Mouse (Mus musculus): ENCODE data around the gene Camk2n1. TPM values are rescaled to one million over a fixed set of nuclear protein-coding genes. Genes with fewer than 3 reads are reported as not detected.

Gene Camk2n1
- polyA plus RNA-seq, 1 experiment from 2014 or later: 21.9 TPM

GRCm38 (mm10) chr4:138464667-138465353 is 10.7 kb downstream of the Camk2n1 start:
- POLR2A ChIA-PET: interaction anchor here (0.6 to 1.0 kb wide), 2 partner anchors 9 to 50 kb away, joined by 3 to 5 read pairs; no protein-coding TSS in a partner anchor
- no peak for TF ChIP-seq CTCF (IDR thresholded peaks at IDR 0.05)
- DNase-seq (ENCODE audit: low read depth, low spot score) (peak; percentile 97), ATAC-seq (peak; percentile 65)
- no peaks in the 10 kb centered on the region for H3K27me3 ChIP-seq
- CTCF ChIA-PET: interaction anchor here (1.1 to 1.8 kb wide), 2 partner anchors 28 to 97 kb away, joined by 3 to 10 read pairs; no protein-coding TSS in a partner anchor
- in situ Hi-C loops (cut with MboI; ENCODE audit: low pct_unique_long_range_greater_than_20kb): loop anchor here (5.0 kb wide), 1 partner anchor 42 kb away; no protein-coding TSS in a partner anchor

DNA sequence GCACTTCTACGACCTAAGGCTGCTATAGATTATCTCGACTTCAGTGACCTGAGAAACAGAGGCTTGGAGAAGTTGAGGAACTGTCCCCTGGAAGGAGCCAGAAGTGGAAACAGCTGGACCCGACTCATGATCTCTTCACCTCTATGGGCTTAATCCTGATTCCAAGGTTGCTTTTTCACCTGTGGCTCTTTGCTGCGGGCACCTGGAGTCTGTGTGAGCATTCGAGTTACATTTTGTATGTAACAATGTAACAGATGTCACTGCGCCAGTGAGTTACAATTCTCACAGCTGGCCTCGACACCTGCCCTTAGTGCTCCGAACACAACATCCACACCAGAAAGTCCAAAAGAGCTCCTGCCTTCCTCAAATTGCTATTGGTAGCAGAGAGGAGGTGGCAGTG is 11.3 kb downstream of the Camk2n1 start:
- ChIA-PET POLR2A (no interaction called here), CTCF (no interaction called here)
- in situ Hi-C loops (cut with MboI; ENCODE audit: low pct_unique_long_range_greater_than_20kb): no loop called here
- ATAC-seq: no peak
- no peak for DNase-seq (ENCODE audit: low read depth, low spot score)
- H3K27me3 ChIP-seq: no peaks in the 10 kb centered on the region
- no peak for TF ChIP-seq CTCF (IDR thresholded peaks at IDR 0.05)

DNA sequence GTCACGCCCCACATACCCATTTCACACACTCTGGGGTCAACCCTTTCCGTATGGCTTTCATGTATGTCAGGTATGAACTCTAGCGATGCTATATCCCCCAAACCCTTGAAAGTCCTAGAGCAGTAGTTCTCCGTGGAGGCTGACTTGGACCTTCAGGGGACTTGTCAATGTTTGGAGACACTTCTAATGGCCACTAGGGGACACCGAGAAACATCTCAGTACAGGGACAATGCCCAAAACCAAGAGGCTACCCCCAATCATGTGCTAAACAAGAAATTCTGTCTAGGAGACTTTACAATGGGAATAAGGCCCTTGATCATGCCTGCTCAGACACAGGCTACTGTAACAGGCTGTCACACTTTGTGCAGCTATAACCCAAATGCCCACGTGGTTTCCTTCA is 12.6 kb downstream of the Camk2n1 start:
- H3K27me3 ChIP-seq: no peaks in the 10 kb centered on the region
- ATAC-seq (no peak), DNase-seq (ENCODE audit: low read depth, low spot score) (no peak)
- TF ChIP-seq CTCF (IDR thresholded peaks at IDR 0.05): no peak
- CTCF ChIA-PET: no interaction called here
- in situ Hi-C loops (cut with MboI; ENCODE audit: low pct_unique_long_range_greater_than_20kb): no loop called here
- POLR2A ChIA-PET: interaction anchor here (0.6 kb wide), 1 partner anchor 10 kb away, joined by 4 read pairs; no protein-coding TSS in a partner anchor

DNA sequence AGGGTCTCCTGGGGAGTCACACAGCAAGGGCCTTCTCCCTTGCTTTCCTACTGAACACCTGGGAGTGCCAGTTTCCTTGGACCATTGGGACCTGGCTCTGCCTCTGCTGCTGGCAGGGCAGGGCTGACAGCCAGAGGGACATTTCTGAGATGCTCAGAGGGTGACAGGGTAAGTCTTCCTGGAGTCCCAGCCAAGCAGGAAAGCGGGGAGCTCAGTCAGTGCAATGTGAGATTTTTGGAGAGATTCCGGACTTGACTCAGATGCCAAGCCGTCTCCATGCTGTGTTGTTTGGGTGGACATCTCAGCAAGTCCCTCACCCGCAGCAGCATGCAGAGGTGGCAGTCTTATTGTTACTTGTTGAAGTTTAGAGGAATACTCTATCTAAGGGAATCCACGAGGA is 13.3 kb downstream of the Camk2n1 start:
- TF ChIP-seq CTCF (IDR thresholded peaks at IDR 0.05): no peak
- DNase-seq (ENCODE audit: low read depth, low spot score) (no peak), ATAC-seq (no peak)
- ChIA-PET CTCF (no interaction called here), POLR2A (no interaction called here)
- in situ Hi-C loops (cut with MboI; ENCODE audit: low pct_unique_long_range_greater_than_20kb): no loop called here
- H3K27me3 ChIP-seq: no peaks in the 10 kb centered on the region

DNA sequence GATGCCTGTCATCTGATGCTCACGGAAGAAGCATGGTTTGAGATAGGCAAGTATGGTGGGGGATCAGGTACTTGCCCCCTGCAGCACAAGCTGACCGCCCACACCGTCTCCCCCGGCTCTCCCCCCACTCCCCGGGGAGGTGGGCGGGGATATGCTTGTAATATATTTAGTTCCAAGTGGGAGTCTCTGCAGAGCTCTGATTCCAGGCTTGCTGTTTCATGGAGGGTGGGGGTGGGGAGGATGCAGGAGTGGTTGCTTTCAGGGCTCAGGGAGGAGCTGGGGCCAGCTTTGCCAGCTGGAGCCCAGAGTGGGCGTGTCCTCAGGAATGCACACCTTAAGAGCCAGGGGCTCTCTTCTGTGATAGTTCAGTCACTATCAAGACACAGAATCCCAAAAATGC is 15.0 kb downstream of the Camk2n1 start:
- CTCF ChIA-PET: no interaction called here
- no peak for ATAC-seq
- POLR2A ChIA-PET: interaction anchor here (1.2 kb wide), 1 partner anchor 92 kb away, joined by 4 read pairs; no protein-coding TSS in a partner anchor

DNA sequence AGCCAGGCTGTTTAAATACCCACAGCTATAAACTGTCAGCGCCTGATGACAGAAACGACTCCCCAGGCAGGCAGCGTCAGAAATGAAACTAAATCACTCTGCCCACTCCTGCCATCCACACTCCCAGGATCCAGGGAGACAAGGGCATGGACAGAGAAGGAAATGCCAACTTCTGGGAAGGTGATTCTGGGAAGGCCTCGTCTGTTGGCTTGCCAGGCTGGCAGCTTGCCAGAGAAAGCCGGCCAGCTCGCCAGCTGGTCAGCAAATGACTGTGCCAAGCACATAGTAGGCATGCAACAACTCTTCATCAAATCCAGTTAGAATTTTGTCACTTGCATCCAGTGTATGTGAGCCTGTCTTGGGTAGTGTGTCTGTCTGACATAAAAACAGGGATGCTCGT is 17.1 kb downstream of the Camk2n1 start:
- H3K27me3 ChIP-seq: no peaks in the 10 kb centered on the region
- CTCF ChIA-PET: no interaction called here
- POLR2A ChIA-PET: no interaction called here
- in situ Hi-C loops (cut with MboI; ENCODE audit: low pct_unique_long_range_greater_than_20kb): no loop called here
- ATAC-seq (no peak), DNase-seq (ENCODE audit: low read depth, low spot score) (no peak)
- no peak for TF ChIP-seq CTCF (IDR thresholded peaks at IDR 0.05)

More for the DNA sequence above, 15.0 kb downstream of the Camk2n1 start:
- in situ Hi-C loops (cut with MboI; ENCODE audit: low pct_unique_long_range_greater_than_20kb): no loop called here
- no peaks in the 10 kb centered on the region for H3K27me3 ChIP-seq
- DNase-seq (ENCODE audit: low read depth, low spot score): no peak
- no peak for TF ChIP-seq CTCF (IDR thresholded peaks at IDR 0.05)

DNA sequence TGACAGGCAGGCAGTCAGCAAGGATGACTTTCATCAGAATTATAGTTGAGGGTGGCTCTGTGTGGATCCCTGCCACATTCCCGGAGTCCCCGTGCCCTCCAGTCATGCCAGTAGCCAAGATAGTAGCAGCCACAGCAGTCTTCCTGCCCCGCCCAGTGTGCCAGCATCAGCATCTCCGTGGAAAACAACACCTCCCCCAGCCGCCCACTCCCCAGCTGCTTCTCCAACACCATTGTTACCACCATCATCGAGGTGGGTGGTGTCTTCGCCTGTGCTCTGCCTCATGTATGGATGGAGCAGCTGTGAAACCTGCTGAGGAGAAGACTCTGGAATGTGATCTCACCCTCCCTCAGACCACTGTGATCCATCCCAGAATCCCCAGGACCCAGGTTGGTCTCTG is 25.5 kb downstream of the Camk2n1 start:
- TF ChIP-seq CTCF (IDR thresholded peaks at IDR 0.05): no peak
- POLR2A ChIA-PET: no interaction called here
- ATAC-seq (no peak), DNase-seq (ENCODE audit: low read depth, low spot score) (no peak)
- in situ Hi-C loops (cut with MboI; ENCODE audit: low pct_unique_long_range_greater_than_20kb): no loop called here
- CTCF ChIA-PET: no interaction called here
- H3K27me3 ChIP-seq: no peaks in the 10 kb centered on the region

- ATAC-seq (no peak), DNase-seq (ENCODE audit: low read depth, low spot score) (no peak)
- H3K27me3 ChIP-seq: no peaks in the 10 kb centered on the region
- ChIA-PET POLR2A (no interaction called here), CTCF (no interaction called here)
- TF ChIP-seq CTCF (IDR thresholded peaks at IDR 0.05): no peak
- in situ Hi-C loops (cut with MboI; ENCODE audit: low pct_unique_long_range_greater_than_20kb): no loop called here
Measured at GRCm38 (mm10) chr4:138480962-138481361, 26.8 kb downstream of the Camk2n1 start.

DNA sequence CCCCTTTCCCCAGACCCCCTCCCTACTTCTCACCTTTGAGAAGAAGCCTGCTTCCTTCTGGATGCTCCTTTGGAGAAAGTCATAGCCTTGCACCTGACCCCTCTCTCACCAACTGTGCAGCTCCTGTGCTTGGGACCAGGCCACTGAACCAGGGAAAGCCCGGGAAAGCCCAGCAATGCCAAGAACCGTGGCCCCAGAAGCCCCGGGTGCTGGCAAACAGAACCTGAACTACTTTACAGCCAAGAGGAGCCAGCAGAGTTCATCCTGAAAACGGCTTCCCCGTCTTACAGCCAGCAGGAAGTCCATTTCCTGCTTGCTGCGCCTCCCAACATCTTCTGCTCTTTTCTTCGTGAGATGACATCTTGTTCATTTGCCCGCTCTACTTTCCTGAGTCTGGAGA is 28.6 kb downstream of the Camk2n1 start:
- DNase-seq (ENCODE audit: low read depth, low spot score) (no peak), ATAC-seq (no peak)
- in situ Hi-C loops (cut with MboI; ENCODE audit: low pct_unique_long_range_greater_than_20kb): no loop called here
- no peaks in the 10 kb centered on the region for H3K27me3 ChIP-seq
- no peak for TF ChIP-seq CTCF (IDR thresholded peaks at IDR 0.05)
- POLR2A ChIA-PET: no interaction called here
- CTCF ChIA-PET: no interaction called here

DNA sequence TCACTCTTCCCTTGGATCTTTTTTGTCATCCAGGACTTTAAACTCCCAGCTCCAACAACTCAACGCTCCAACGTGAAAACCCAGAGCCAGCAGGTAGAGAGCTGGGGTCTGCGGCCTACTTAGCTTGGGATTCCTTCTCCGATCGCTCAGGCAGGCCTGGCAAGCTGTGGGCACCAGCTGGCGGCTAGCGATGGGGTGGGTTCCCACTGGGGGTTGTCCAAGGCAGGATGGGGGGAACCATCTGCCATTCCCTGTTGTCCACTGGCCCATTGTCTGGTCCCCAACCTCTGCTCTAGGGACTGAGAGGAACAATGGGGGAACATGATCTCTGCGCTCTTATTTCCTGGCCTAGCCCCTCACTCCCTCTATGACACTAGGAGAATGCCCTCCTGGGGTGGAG is 34.1 kb downstream of the Camk2n1 start:
- ATAC-seq (no peak), DNase-seq (ENCODE audit: low read depth, low spot score) (no peak)
- in situ Hi-C loops (cut with MboI; ENCODE audit: low pct_unique_long_range_greater_than_20kb): no loop called here
- CTCF ChIA-PET: no interaction called here
- no peaks in the 10 kb centered on the region for H3K27me3 ChIP-seq
- TF ChIP-seq CTCF (IDR thresholded peaks at IDR 0.05): no peak
- POLR2A ChIA-PET: no interaction called here

- CTCF ChIA-PET: no interaction called here
- POLR2A ChIA-PET: interaction anchor here (1.4 to 1.5 kb wide), 2 partner anchors 16 to 28 kb away, joined by 3 to 4 read pairs; no protein-coding TSS in a partner anchor
- no peaks in the 10 kb centered on the region for H3K27me3 ChIP-seq
- in situ Hi-C loops (cut with MboI; ENCODE audit: low pct_unique_long_range_greater_than_20kb): no loop called here
- peak; percentile 42 for DNase-seq (ENCODE audit: low read depth, low spot score)
- TF ChIP-seq CTCF (IDR thresholded peaks at IDR 0.05): no peak
- ATAC-seq: peak; percentile 1
Measured at GRCm38 (mm10) chr4:138491088-138491487, 37.0 kb downstream of the Camk2n1 start.
